ENCODE assay signal across 25 mouse cellular contexts in genomic region chr11:71846496-71846895, GRCm38 (mm10).
"Had no signal": no experiment of that assay in that cellular context is flagged by ENCODE, and none has a peak within 500 bp of the region (broad histone marks: within the 10 kb centered on the region; RNA-seq: fewer than 3 reads in every experiment).

No protein-coding gene starts in this region.

- DNase-seq: kidney, adult 9 months; kidney, postnatal 14 days; kidney, postnatal 4 days; layer of hippocampus, adult 9-11 months; liver; lung, adult 18-20 months; lung, postnatal 10 days; lung, postnatal 36 days; right cerebral cortex, adult 18-20 months; right cerebral cortex, postnatal 14 days; right cerebral cortex, postnatal 4 days; thymus, adult 2 months; thymus, postnatal 14 days; thymus, postnatal 4 days had no signal

- H3K4me1 ChIP-seq: limb, embryonic 10.5 days; limb, embryonic 13.5 days; liver, embryonic 12.5 days; liver, embryonic 15.5 days; lung, embryonic 15.5 days; neural tube, embryonic 13.5 days had no signal

- ATAC-seq: liver, embryonic 12.5 days had no signal

- H3K4me2 ChIP-seq: limb, embryonic 13.5 days; liver, embryonic 12.5 days; liver, embryonic 15.5 days; lung, embryonic 15.5 days; midbrain, embryonic 11.5 days; neural tube, embryonic 13.5 days had no signal

- H3K36me3 ChIP-seq: limb, embryonic 10.5 days; limb, embryonic 13.5 days; liver, embryonic 12.5 days; liver, embryonic 15.5 days; lung, embryonic 15.5 days; neural tube, embryonic 13.5 days had no signal

- H3K27me3 ChIP-seq: limb, embryonic 13.5 days; liver, embryonic 12.5 days; liver, embryonic 15.5 days; lung, embryonic 15.5 days; megakaryocyte, embryonic 14.5 days; neural tube, embryonic 13.5 days had no signal

- H3K27ac ChIP-seq: layer of hippocampus, adult 2 months; limb, embryonic 10.5 days; limb, embryonic 13.5 days; liver, embryonic 12.5 days; liver, embryonic 15.5 days; lung, embryonic 15.5 days; neural tube, embryonic 13.5 days; stomach, postnatal 0 days had no signal

- H3K9me3 ChIP-seq: limb, embryonic 10.5 days; limb, embryonic 13.5 days; liver, embryonic 12.5 days; liver, embryonic 15.5 days; lung, embryonic 15.5 days; megakaryocyte, embryonic 14.5 days; neural tube, embryonic 13.5 days had no signal

- H3K4me3 ChIP-seq: layer of hippocampus, adult 2 months; limb, embryonic 10.5 days; limb, embryonic 13.5 days; liver, embryonic 12.5 days; liver, embryonic 15.5 days; lung, embryonic 15.5 days; megakaryocyte, embryonic 14.5 days; myocyte; neural tube, embryonic 13.5 days had no signal

- H3K9ac ChIP-seq: limb, embryonic 13.5 days; liver, embryonic 12.5 days; liver, embryonic 15.5 days; lung, embryonic 15.5 days; neural tube, embryonic 13.5 days had no signal
